Mouse (Mus musculus) MEL (cell line): ENCODE measurements at regions not wholly inside any gene's neighbourhood (a gene's known extent, or its start where the extent isn't known, plus 50 kb on each side); places are given as distances from the start of the nearest gene placed in this dataset.

ENCODE experiments used
- CTCF ChIP-seq, 3 experiments: IDR thresholded peaks in 2 of 3; conservative IDR thresholded peaks in 1 of 3; 2 replicates each; pipeline ENCODE4 v1.5.1; 2011 to 2012; ENCODE audit warnings: low read length in 3 of 3, low read depth in 2 of 3, mild to moderate bottlenecking in 2 of 3, improper control_type of control experiment in 1 of 3, inconsistent platforms in 1 of 3, mixed read lengths in 1 of 3, moderate library complexity in 1 of 3; ENCODE audit not compliant: control insufficient read depth in 1 of 3, insufficient read depth in 1 of 3, poor library complexity in 1 of 3, severe bottlenecking in 1 of 3
- NELFE ChIP-seq: IDR thresholded peaks from 2 replicates; pipeline ENCODE4 v1.6.1; 2011; ENCODE audit warnings: low read depth, low read length, improper control_type of control experiment
- POLR2A ChIP-seq, 2 experiments: IDR thresholded peaks; 2 replicates each; pipeline ENCODE4 v1.6.1; 2011 to 2012; ENCODE audit warnings: low read length in 2 of 2, mild to moderate bottlenecking in 2 of 2, control low read depth in 1 of 2, improper control_type of control experiment in 1 of 2, low read depth in 1 of 2, moderate library complexity in 1 of 2; ENCODE audit not compliant: control insufficient read depth in 1 of 2, insufficient read depth in 1 of 2, poor library complexity in 1 of 2

DNA sequence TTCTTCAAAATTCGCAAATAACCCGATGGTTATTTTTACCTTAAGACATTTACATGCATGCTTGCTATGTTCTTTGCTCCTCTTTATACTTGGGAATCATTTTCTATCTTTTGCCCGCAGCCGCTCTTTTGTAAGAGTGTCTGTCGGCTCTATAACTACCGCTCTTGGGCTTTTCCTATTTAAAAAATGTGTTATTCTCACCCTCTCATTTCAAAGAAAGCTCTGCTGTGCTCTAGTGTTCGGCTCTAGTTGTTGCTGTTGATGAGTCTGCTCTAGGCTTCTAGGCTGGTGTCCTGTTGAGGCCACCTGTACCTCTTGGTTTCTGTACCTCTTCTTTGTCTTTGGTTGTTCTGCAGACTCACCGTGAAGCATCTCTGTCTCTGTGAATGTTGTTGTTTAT, 343.7 kb downstream of the Foxo1 start:
- TF ChIP-seq NELFE (no peak), CTCF (IDR thresholded peaks at IDR 0.05 in 2 of 3, conservative IDR thresholded peaks at IDR 0.05 in 1 of 3; ENCODE audit: control insufficient read depth in 1 of 3, insufficient read depth in 1 of 3, low read depth in 2 of 3, low read length in 3 of 3, poor library complexity in 1 of 3, severe bottlenecking in 1 of 3) (no peak), POLR2A (IDR thresholded peaks at IDR 0.05; ENCODE audit: control insufficient read depth in 1 of 2, insufficient read depth in 1 of 2, low read depth in 1 of 2, low read length in 2 of 2, poor library complexity in 1 of 2) (no peak)
